Mouse (Mus musculus) cortical plate, adult 2 months (tissue): ENCODE results near the gene Cpne5.

Experiments used
- CTCF ChIP-seq: fragments of 200-500 bp; IDR thresholded peaks from 2 replicates; pipeline ENCODE4 v1.5.1; 2011; ENCODE audit warnings: mild to moderate bottlenecking, control low read depth, low read length; ENCODE audit not compliant: insufficient read depth; ENCODE audit errors: extremely low read depth
- POLR2A ChIP-seq: fragments of 200-500 bp; IDR thresholded peaks from 2 replicates; pipeline ENCODE4 v1.6.1; 2011; ENCODE audit warnings: mild to moderate bottlenecking, low read length, control low read depth; ENCODE audit not compliant: insufficient read depth; ENCODE audit errors: extremely low read depth

DNA sequence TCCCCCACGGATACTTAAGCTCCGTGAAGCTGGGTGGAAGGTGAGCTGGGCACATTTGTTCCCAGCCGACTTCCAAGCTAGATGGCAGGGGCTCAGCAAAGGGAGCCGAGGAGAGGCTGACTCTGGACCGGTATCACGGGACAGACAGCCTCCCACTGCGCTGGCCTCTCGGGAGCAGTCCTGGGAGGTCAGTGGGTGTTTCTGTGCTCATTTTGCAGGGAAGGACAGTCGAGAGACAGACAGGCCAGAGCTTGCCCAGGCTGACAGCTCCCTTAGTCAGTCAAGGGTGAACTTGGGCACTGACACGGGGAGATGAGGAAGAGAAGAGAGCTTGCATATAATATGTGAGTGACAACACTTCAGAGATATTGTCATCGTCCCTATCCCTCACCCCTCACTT lies 54.8 kb downstream of the Cpne5 start:
- TF ChIP-seq POLR2A = no peak
- no peak for TF ChIP-seq CTCF
